Mouse (Mus musculus) kidney, postnatal 0 days (tissue): ENCODE data around the gene Tox2. TPM values are rescaled to one million over a fixed set of nuclear protein-coding genes. Genes with fewer than 3 reads are reported as not detected.

Source experiments
- ATAC-seq: fragments of 200-750 bp; cut with Nextera tagmentation; replicated peaks from 2 replicates; pipeline ENCODE4 v1.8.0; 2017; ENCODE audit warnings: low read depth, moderate number of reproducible peaks, moderate TSS enrichment, moderate library complexity; ENCODE audit not compliant: low FRiP score
- DNase-seq: peaks from one replicate; pipeline ENCODE4 v3.0.0-alpha.2; 2016; ENCODE audit warnings: low spot score
- H3K27ac ChIP-seq: fragments of 300-500 bp; sonication (generic); 2 replicates; pipeline ENCODE4 v1.5.1; 2014; ENCODE audit warnings: mild to moderate bottlenecking
- H3K27me3 ChIP-seq: fragments of 300-500 bp; sonication (generic); 2 replicates; pipeline ENCODE4 v1.6.1; 2014; ENCODE audit warnings: low read length, mixed read lengths; ENCODE audit not compliant: insufficient read depth
- H3K36me3 ChIP-seq: fragments of 300-500 bp; sonication (generic); 2 replicates; pipeline ENCODE4 v1.6.1; 2014; ENCODE audit warnings: low read length, mixed read lengths; ENCODE audit not compliant: insufficient read depth
- H3K4me1 ChIP-seq: fragments of 300-500 bp; sonication (generic); replicated peaks from 2 replicates; pipeline ENCODE4 v1.6.1; 2014; ENCODE audit warnings: antibody characterized with exemption, low read length, mixed read lengths; ENCODE audit not compliant: insufficient read depth
- H3K4me2 ChIP-seq: fragments of 300-500 bp; sonication (generic); 2 replicates; pipeline ENCODE4 v1.6.1; 2014; ENCODE audit warnings: mild to moderate bottlenecking, low read length, moderate library complexity, mixed read lengths
- H3K4me3 ChIP-seq: fragments of 300-500 bp; sonication (generic); replicated peaks from 2 replicates; pipeline ENCODE4 v1.5.1; 2014; ENCODE audit warnings: low read depth, low read length
- H3K9ac ChIP-seq: fragments of 300-500 bp; sonication (generic); 2 replicates; pipeline ENCODE4 v1.6.1; 2014; ENCODE audit warnings: low read depth, low read length
- H3K9me3 ChIP-seq: fragments of 300-500 bp; sonication (generic); replicated peaks from 2 replicates; pipeline ENCODE4 v1.6.1; 2016; ENCODE audit warnings: low read length, inconsistent platforms, mixed read lengths
- CTCF ChIP-seq: IDR thresholded peaks from 2 replicates; pipeline ENCODE4 v1.5.1; 2016; ENCODE audit warnings: antibody characterized with exemption, low read depth, mild to moderate bottlenecking, moderate library complexity
- WGBS: fragments of 180-500 bp; shearing (Covaris S2); extraction: QIAGEN DNeasy Blood & Tissue Kit; methylation state at CpG from one replicate; pipeline ENCODE4 v1.1.7; 2014; 5-methylcytosine and 5-hydroxymethylcytosine counted together
- polyA plus RNA-seq: library from polyadenylated mRNA; unstranded; fragments of >200 nt; fragmentation: Nextera tagmentation; extraction: Ambion mirVana; gene quantifications from 2 replicates; pipeline ENCODE4 v1.2.1, GENCODE M21; 2015

Gene Tox2
- polyA plus RNA-seq, 1 experiment from 2014 or later, result 1.1 TPM

GRCm38 (mm10) chr2:163350443-163350842 is 147.5 kb downstream of the Tox2 start:
- ATAC-seq, result no peak
- H3K4me3 ChIP-seq, result no peak overlapping the region
- H3K36me3 ChIP-seq, result no peaks in the 10 kb centered on the region
- H3K27me3 ChIP-seq, result no peaks in the 10 kb centered on the region
- no peaks in the 10 kb centered on the region for H3K4me1 ChIP-seq
- 51% methylated on average over 5 of the region's 5 CpGs for WGBS
- no peak overlapping the region for H3K27ac ChIP-seq
- peak; percentile 33; the same call in 1 of the 2 replicates for TF ChIP-seq CTCF
- no peak for DNase-seq
- no peaks in the 10 kb centered on the region for H3K9me3 ChIP-seq
- no peak overlapping the region for H3K4me2 ChIP-seq
- no peak overlapping the region for H3K9ac ChIP-seq

DNA sequence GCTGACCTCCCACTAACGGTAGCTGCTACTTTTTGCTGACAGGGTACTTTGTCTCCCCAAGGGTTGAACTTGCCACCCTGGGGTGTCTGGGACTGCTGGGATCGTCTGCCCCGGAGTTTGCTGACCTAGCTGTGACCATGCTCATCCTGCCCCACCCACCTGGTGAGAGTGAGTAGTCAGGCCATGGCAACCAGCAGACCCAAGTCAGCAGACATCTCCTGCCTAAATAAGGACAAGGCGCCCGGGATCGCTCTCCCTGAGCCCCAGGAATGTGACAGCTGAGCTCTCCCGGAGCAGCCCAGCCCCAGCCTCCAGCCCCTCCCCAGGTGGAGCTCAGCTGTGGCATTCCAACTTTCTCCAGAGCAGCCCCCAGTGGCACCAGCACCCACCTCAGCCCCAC is 150.8 kb downstream of the Tox2 start:
- no peaks in the 10 kb centered on the region for H3K9me3 ChIP-seq
- no peaks in the 10 kb centered on the region for H3K4me1 ChIP-seq
- no peak overlapping the region for H3K4me3 ChIP-seq
- no peak for DNase-seq
- ATAC-seq, result no peak
- no peak overlapping the region for H3K9ac ChIP-seq
- WGBS, result 14% methylated on average over 7 of the region's 7 CpGs
- no peaks in the 10 kb centered on the region for H3K36me3 ChIP-seq
- no peaks in the 10 kb centered on the region for H3K27me3 ChIP-seq
- TF ChIP-seq CTCF, result no peak
- H3K4me2 ChIP-seq, result no peak overlapping the region
- no peak overlapping the region for H3K27ac ChIP-seq

DNA sequence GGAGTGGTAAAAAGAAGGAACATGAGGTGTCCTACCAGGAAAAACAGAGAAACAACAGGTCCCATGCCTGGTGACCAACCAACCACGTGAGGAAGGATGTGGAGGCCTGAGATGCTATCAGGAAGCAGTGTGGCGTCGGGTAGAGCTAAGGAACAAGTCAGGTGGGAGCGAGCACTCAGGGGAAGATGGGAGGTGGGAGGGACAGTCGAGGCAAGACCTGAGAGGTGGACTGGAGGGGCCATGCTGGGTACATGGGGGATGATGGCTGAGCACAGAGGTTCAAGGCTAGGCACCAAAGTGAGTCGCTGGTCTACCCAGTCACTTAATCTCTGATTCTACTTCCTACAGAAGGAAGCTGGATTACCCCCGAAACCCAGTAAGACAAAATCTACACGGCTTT is 152.7 kb downstream of the Tox2 start:
- ATAC-seq, result no peak
- 70% methylated on average over 8 of the region's 8 CpGs for WGBS

DNA sequence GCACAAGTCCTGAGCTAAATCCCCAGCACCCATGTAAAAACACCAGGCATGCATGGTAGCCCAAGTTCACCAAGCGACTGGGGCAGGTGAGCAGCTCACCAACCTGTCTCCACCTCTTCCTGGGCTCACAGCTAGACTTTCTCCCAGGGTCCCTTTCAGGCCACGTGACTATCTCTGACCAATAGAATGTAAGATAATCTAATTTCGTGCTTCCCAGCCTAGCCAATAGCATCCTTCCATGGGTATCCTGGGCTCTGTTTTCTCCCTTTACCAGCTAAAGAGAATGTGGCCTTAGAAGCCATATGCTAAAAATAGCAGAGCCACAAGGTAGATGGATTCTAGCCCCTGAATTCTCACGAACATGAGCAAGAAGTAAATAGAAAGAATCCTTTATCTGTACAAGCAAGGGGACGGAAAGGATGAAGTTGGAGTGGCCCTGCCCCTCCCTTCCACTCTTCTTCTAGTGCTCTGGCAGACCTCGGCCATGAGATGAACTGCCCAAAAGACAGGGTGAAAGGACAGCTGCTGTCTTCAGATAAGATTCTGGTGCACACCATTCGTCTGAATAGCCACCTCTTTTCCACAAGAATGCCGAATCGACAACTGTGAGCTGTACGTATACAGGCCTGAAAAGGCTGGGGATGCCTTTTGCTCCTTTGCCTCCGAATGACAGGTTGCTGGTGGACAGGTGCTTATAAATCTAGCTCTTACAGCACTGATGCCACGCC is 153.4 kb downstream of the Tox2 start:
- DNase-seq (no peak), ATAC-seq (no peak)
- Histone ChIP-seq H3K36me3 (no peaks in the 10 kb centered on the region), H3K4me1 (no peaks in the 10 kb centered on the region), H3K27ac (no peak overlapping the region), H3K4me3 (no peak overlapping the region), H3K9ac (no peak overlapping the region), H3K9me3 (no peaks in the 10 kb centered on the region), H3K27me3 (no peaks in the 10 kb centered on the region), H3K4me2 (no peak overlapping the region)
- WGBS, result 82% methylated on average over 12 of the region's 12 CpGs
- no peak for TF ChIP-seq CTCF

More for the DNA sequence above, 152.7 kb downstream of the Tox2 start:
- Histone ChIP-seq H3K9me3 (no peaks in the 10 kb centered on the region), H3K9ac (no peak overlapping the region), H3K4me3 (no peak overlapping the region), H3K36me3 (no peaks in the 10 kb centered on the region), H3K4me2 (no peak overlapping the region), H3K27me3 (no peaks in the 10 kb centered on the region), H3K27ac (no peak overlapping the region), H3K4me1 (no peaks in the 10 kb centered on the region)
- TF ChIP-seq CTCF, result no peak
- DNase-seq, result no peak

GRCm38 (mm10) chr2:163358662-163359061 is 155.7 kb downstream of the Tox2 start:
- ATAC-seq, result no peak
- WGBS, result 62% methylated on average over 5 of the region's 5 CpGs
- H3K4me1 ChIP-seq, result no peaks in the 10 kb centered on the region
- no peak overlapping the region for H3K27ac ChIP-seq
- H3K27me3 ChIP-seq, result no peaks in the 10 kb centered on the region
- no peak overlapping the region for H3K9ac ChIP-seq
- no peak overlapping the region for H3K4me2 ChIP-seq
- no peaks in the 10 kb centered on the region for H3K9me3 ChIP-seq
- DNase-seq, result no peak
- H3K4me3 ChIP-seq, result no peak overlapping the region
- TF ChIP-seq CTCF, result no peak
- H3K36me3 ChIP-seq, result no peaks in the 10 kb centered on the region

DNA sequence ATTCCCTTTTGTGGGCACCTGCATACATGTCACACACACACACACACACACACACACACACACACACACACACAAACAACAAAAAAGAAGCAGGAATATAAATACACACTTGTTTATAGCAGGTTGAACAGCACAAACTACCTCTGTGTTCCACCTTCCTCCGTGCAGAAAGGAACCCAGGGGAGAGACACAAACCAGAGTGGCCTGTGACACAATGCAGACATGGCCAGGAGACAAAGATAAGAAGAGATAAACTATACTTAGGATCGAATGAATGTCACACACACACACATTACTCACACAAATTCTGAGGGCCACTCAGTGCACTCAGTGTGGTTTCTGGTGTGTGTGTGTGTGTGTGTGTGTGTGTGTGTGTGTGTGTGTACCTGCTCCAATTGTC is 156.3 kb downstream of the Tox2 start:
- Histone ChIP-seq H3K36me3 (no peaks in the 10 kb centered on the region), H3K4me3 (no peak overlapping the region), H3K4me2 (no peak overlapping the region), H3K9ac (no peak overlapping the region), H3K27me3 (no peaks in the 10 kb centered on the region), H3K27ac (no peak overlapping the region), H3K9me3 (no peaks in the 10 kb centered on the region), H3K4me1 (no peaks in the 10 kb centered on the region)
- DNase-seq (no peak), ATAC-seq (no peak)
- TF ChIP-seq CTCF, result no peak
- 73% methylated on average over 2 of the region's 2 CpGs for WGBS
